Mouse (Mus musculus) T-helper 17 cell (primary cell): Measurements from ENCODE around the gene Glce.

Experiments
- in situ Hi-C, 2 experiments: fragments of 300-600 bp; cut with MboI, MseI; formaldehyde crosslinking; loops; 1 replicate in 1 of 2; 2 replicates in 1 of 2; pipeline ENCODE4 v1.15.1; 2025; ENCODE audit warnings: high pct_unique_total_duplicates in 2 of 2

The Glce gene

GRCm38 (mm10) chr9:62032206-62032605, 90.2 kb downstream of the Glce start:
- in situ Hi-C loops = loop anchor here (5.0 kb wide), 1 partner anchor 210 kb away; no protein-coding TSS in a partner anchor

GRCm38 (mm10) chr9:62028072-62028471, 94.4 kb downstream of the Glce start:
- in situ Hi-C loops = no loop called here

GRCm38 (mm10) chr9:62026600-62026999, 95.9 kb downstream of the Glce start, which contains the start of gene Paqr5:
Gene Paqr5, minus strand, starts transcription at chr9:62026856.
- in situ Hi-C loops = no loop called here

- in situ Hi-C loops = no loop called here
Measured at GRCm38 (mm10) chr9:62025056-62025455, 97.4 kb downstream of the Glce start.

GRCm38 (mm10) chr9:62023879-62024278, 98.6 kb downstream of the Glce start:
- in situ Hi-C loops = no loop called here

GRCm38 (mm10) chr9:62022961-62023680, 99.3 kb downstream of the Glce start:
- in situ Hi-C loops = no loop called here

- in situ Hi-C loops = no loop called here
Measured at GRCm38 (mm10) chr9:62021583-62022120, 100.8 kb downstream of the Glce start.

- in situ Hi-C loops = no loop called here
Measured at GRCm38 (mm10) chr9:62020259-62020658, 102.2 kb downstream of the Glce start.

GRCm38 (mm10) chr9:62018229-62019093, 104.0 kb downstream of the Glce start:
- in situ Hi-C loops = no loop called here

- in situ Hi-C loops = no loop called here
Measured at GRCm38 (mm10) chr9:62017329-62017728, 105.1 kb downstream of the Glce start.

GRCm38 (mm10) chr9:62015504-62015903, 107.0 kb downstream of the Glce start:
- in situ Hi-C loops = no loop called here

GRCm38 (mm10) chr9:62013316-62014097, 108.9 kb downstream of the Glce start:
- in situ Hi-C loops = no loop called here

GRCm38 (mm10) chr9:62008360-62008759, 114.1 kb downstream of the Glce start:
- in situ Hi-C loops = no loop called here
